Mouse (Mus musculus): ENCODE data around the gene Ccr1l1. TPM values are rescaled to one million over a fixed set of nuclear protein-coding genes. Genes with fewer than 3 reads are reported as not detected.
"Not testable (repeated sequence)": the region's sequence is repeated elsewhere in the genome, so short reads cannot be mapped to it uniquely, and the experiment has no call there.

Gene Ccr1l1
- polyA plus RNA-seq, 1 experiment from 2014 or later: not detected

DNA sequence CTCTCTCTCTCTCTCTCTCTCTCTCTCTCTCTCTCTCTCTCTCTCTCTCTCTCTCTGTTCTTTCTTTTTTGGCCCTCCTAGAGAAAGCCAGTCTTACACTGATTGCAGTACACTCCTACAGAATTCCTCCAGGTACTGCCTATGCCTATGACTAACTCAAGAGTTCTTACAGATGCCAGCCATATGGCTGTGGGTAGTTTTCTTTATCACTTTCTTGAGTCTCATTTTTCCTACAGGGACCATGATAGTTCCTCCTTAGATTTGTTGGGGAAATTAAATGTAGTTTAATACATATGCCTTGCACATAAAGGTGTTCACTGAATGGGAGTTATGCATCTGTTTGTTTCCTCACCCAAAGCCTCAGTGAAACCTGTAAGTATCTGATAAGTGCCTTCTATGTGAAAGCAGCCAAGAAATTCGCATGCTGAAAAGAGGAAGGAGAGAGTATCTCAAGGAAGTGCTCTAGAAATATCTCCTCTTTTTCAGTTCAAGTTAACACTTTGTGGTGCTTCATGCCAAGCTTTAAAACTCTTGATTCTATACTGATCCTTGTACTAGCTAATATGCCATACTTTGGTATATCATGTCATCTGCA, 13.2 kb upstream of the Ccr1l1 start:
- no peak overlapping the region for H3K27ac ChIP-seq (ENCODE audit: low read length)
- H3K36me3 ChIP-seq (ENCODE audit: control insufficient read depth, insufficient read depth, low read length): no peaks in the 10 kb centered on the region
- H3K9me3 ChIP-seq (ENCODE audit: control insufficient read depth, low read length): no peaks in the 10 kb centered on the region
- no peak overlapping the region for H3K4me3 ChIP-seq (ENCODE audit: low read length)
- no peak overlapping the region for H3K4me2 ChIP-seq (ENCODE audit: low read depth, low read length)
- no peaks in the 10 kb centered on the region for H3K4me1 ChIP-seq (replicated peaks; ENCODE audit: control insufficient read depth, insufficient read depth, low read length)
- H3K27me3 ChIP-seq (ENCODE audit: control insufficient read depth, insufficient read depth, low read depth, low read length): no peaks in the 10 kb centered on the region
- 35% methylated on average over 1 of the region's 1 CpGs for WGBS
- no peak overlapping the region for H3K9ac ChIP-seq (ENCODE audit: low read length)
- ATAC-seq (ENCODE audit: low read depth): no peak

DNA sequence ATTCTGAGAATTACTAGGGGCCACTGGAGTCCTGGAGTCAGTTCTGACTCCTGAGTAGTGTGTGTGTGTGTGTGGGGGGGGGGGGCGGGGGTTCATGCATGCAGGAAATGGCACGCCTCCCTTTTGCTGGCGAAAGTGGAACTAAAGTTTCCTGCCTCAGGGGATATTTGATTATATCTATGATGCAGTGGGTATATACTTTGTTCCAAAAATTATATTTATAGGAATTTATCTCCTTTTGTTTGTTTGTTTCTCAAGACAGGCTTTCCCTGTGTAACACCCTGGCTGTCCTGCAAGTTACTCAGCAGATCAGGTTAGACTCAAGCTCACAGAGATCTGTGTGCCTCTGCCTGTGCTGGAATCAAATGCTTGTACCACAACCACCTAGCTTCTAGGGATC, 11.5 kb upstream of the Ccr1l1 start:
- Histone ChIP-seq H3K36me3 (ENCODE audit: control insufficient read depth, insufficient read depth, low read length) (no peaks in the 10 kb centered on the region), H3K9me3 (ENCODE audit: control insufficient read depth, low read length) (no peaks in the 10 kb centered on the region), H3K27ac (ENCODE audit: low read length) (no peak overlapping the region), H3K4me2 (ENCODE audit: low read depth, low read length) (no peak overlapping the region), H3K4me3 (ENCODE audit: low read length) (no peak overlapping the region), H3K9ac (ENCODE audit: low read length) (no peak overlapping the region), H3K4me1 (replicated peaks; ENCODE audit: control insufficient read depth, insufficient read depth, low read length) (no peaks in the 10 kb centered on the region), H3K27me3 (ENCODE audit: control insufficient read depth, insufficient read depth, low read depth, low read length) (no peaks in the 10 kb centered on the region)
- 78% methylated on average over 3 of the region's 3 CpGs for WGBS
- ATAC-seq (ENCODE audit: low read depth): no peak

DNA sequence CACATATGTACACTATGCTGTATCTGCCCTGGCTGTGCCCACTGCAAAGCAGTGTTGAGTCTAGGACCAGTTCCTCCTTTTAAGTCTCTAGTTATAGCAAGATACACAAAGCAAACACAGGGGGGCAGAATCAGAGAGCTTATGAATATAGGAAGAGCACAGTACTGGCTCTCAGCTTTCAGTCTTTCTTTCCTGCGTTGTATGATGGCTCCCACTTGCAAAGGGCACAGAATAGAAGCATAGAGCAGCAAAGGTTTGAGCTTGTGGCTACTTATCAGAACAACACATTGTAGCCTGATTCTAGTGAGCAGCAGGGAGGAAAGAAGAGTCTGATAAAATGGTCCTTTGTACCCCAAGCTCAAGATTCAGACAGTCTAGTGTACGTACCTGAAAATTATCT, 8.0 kb upstream of the Ccr1l1 start:
- H3K4me2 ChIP-seq (ENCODE audit: low read depth, low read length): no peak overlapping the region
- H3K27me3 ChIP-seq (ENCODE audit: control insufficient read depth, insufficient read depth, low read depth, low read length): no peaks in the 10 kb centered on the region
- no peak overlapping the region for H3K27ac ChIP-seq (ENCODE audit: low read length)
- no peaks in the 10 kb centered on the region for H3K4me1 ChIP-seq (replicated peaks; ENCODE audit: control insufficient read depth, insufficient read depth, low read length)
- 61% methylated on average over 2 of the region's 2 CpGs for WGBS
- no peak for ATAC-seq (ENCODE audit: low read depth)
- no peaks in the 10 kb centered on the region for H3K9me3 ChIP-seq (ENCODE audit: control insufficient read depth, low read length)
- H3K36me3 ChIP-seq (ENCODE audit: control insufficient read depth, insufficient read depth, low read length): no peaks in the 10 kb centered on the region
- H3K4me3 ChIP-seq (ENCODE audit: low read length): no peak overlapping the region
- no peak overlapping the region for H3K9ac ChIP-seq (ENCODE audit: low read length)

DNA sequence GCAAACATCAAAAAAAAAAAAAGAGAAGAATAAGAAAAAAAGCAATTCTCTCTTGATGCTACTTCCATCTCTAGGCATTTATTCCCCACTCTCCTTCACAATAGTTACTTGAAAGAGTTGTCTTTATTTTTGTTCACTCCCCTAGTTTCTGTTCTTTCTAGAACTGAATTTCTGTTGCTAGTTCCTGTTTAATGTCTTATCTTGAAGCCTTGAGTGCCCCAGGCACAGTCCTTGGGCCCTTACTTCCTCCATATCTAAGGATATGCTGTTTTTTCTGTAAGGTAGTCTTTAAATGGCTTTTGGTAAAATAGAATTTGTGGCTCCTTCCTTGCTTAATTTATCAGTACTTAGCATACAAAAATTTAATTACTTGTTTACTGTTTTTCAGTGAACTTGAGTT, 6.7 kb upstream of the Ccr1l1 start:
- Histone ChIP-seq H3K27ac (ENCODE audit: low read length) (no peak overlapping the region), H3K4me2 (ENCODE audit: low read depth, low read length) (no peak overlapping the region), H3K36me3 (ENCODE audit: control insufficient read depth, insufficient read depth, low read length) (no peaks in the 10 kb centered on the region), H3K9me3 (ENCODE audit: control insufficient read depth, low read length) (no peaks in the 10 kb centered on the region), H3K4me1 (replicated peaks; ENCODE audit: control insufficient read depth, insufficient read depth, low read length) (no peaks in the 10 kb centered on the region), H3K27me3 (ENCODE audit: control insufficient read depth, insufficient read depth, low read depth, low read length) (no peaks in the 10 kb centered on the region), H3K4me3 (ENCODE audit: low read length) (no peak overlapping the region), H3K9ac (ENCODE audit: low read length) (no peak overlapping the region)
- no peak for ATAC-seq (ENCODE audit: low read depth)

DNA sequence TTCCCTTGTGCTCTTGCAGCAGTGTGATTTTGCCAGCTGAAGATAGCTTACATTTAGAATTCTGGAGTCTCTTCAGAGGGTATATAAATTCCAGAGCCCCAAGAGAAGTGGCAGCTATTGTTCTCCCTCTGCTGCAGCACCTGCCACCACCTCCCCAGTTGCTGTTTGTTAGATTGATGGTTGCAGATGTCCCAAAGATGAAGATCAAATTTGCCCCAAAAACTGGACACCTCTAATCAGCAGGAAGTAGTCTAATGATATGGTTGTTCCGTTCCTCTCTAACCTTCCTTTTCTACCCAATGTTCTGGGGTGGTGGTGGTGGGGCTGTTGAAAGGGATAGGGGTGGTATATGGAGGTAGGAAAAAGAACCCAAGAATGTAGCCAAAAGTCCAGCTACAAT, 4.5 kb upstream of the Ccr1l1 start:
- no peaks in the 10 kb centered on the region for H3K4me1 ChIP-seq (replicated peaks; ENCODE audit: control insufficient read depth, insufficient read depth, low read length)
- H3K4me2 ChIP-seq (ENCODE audit: low read depth, low read length): no peak overlapping the region
- H3K27me3 ChIP-seq (ENCODE audit: control insufficient read depth, insufficient read depth, low read depth, low read length): no peaks in the 10 kb centered on the region
- no peak overlapping the region for H3K27ac ChIP-seq (ENCODE audit: low read length)
- H3K4me3 ChIP-seq (ENCODE audit: low read length): no peak overlapping the region
- no peaks in the 10 kb centered on the region for H3K36me3 ChIP-seq (ENCODE audit: control insufficient read depth, insufficient read depth, low read length)
- 75% methylated on average over 1 of the region's 1 CpGs for WGBS
- no peak overlapping the region for H3K9ac ChIP-seq (ENCODE audit: low read length)
- no peaks in the 10 kb centered on the region for H3K9me3 ChIP-seq (ENCODE audit: control insufficient read depth, low read length)
- ATAC-seq (ENCODE audit: low read depth): no peak

DNA sequence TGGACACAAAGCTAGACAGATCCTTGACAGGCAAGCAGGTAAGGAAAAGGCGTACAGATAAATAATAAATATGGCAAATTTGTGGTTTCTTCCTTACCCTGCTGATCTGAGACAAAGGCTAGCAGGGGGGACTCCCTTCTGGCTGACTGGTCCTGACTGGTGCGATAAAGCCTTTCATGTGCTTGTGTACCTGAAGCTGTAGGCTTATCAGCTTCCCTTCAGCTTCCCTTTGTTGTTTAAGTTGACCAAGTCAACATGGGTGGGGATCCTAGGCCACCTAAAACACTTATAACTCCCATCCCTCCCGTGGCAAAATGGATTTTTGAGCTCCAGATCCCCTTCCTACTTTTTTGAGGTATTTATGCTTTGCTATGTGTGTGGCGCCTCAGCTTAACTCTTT, 3.7 kb upstream of the Ccr1l1 start:
- H3K27ac ChIP-seq (ENCODE audit: low read length): no peak overlapping the region
- no peaks in the 10 kb centered on the region for H3K36me3 ChIP-seq (ENCODE audit: control insufficient read depth, insufficient read depth, low read length)
- H3K4me2 ChIP-seq (ENCODE audit: low read depth, low read length): no peak overlapping the region
- no peaks in the 10 kb centered on the region for H3K4me1 ChIP-seq (replicated peaks; ENCODE audit: control insufficient read depth, insufficient read depth, low read length)
- no peak overlapping the region for H3K4me3 ChIP-seq (ENCODE audit: low read length)
- H3K9ac ChIP-seq (ENCODE audit: low read length): no peak overlapping the region
- no peaks in the 10 kb centered on the region for H3K9me3 ChIP-seq (ENCODE audit: control insufficient read depth, low read length)
- no peaks in the 10 kb centered on the region for H3K27me3 ChIP-seq (ENCODE audit: control insufficient read depth, insufficient read depth, low read depth, low read length)
- 56% methylated on average over 4 of the region's 4 CpGs for WGBS
- ATAC-seq (ENCODE audit: low read depth): no peak

DNA sequence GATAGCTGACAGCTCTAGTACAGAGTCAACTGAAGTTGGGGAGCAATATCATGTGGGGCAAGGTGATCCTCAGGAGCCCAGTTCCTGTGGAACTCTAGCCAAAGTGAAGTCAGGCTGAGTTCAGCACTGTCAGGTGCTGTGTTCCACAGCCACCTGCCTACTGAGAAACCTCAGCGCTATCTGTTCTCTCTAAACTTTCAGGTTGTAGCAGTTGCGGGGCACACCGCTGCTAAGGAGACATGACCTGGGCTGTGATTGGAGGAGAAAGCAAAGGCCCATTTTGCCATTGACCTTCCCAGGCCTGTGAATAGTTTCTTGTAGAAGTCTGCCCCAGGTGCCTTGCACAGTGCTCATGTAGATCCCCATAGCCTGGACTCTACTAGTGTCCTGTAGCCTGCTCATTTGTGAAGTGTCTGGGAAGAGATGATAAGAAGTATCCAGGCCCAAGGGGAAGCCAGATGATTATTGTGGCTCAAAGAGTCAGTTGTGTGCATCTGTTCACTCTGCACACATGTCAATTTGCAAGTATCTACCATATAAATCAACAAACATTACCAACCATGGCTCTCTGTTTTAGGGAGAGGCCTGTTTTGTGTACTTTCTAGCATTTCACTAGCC, 2.8 kb upstream of the Ccr1l1 start:
- not testable (repeated sequence) for ATAC-seq (ENCODE audit: low read depth); H3K27me3 ChIP-seq (ENCODE audit: control insufficient read depth, insufficient read depth, low read depth, low read length); H3K9me3 ChIP-seq (ENCODE audit: control insufficient read depth, low read length); H3K9ac ChIP-seq (ENCODE audit: low read length); H3K36me3 ChIP-seq (ENCODE audit: control insufficient read depth, insufficient read depth, low read length); H3K4me3 ChIP-seq (ENCODE audit: low read length); H3K27ac ChIP-seq (ENCODE audit: low read length); H3K4me1 ChIP-seq (replicated peaks; ENCODE audit: control insufficient read depth, insufficient read depth, low read length); H3K4me2 ChIP-seq (ENCODE audit: low read depth, low read length)
- WGBS: no CpG with 5 or more reads among the region's 3 CpGs

DNA sequence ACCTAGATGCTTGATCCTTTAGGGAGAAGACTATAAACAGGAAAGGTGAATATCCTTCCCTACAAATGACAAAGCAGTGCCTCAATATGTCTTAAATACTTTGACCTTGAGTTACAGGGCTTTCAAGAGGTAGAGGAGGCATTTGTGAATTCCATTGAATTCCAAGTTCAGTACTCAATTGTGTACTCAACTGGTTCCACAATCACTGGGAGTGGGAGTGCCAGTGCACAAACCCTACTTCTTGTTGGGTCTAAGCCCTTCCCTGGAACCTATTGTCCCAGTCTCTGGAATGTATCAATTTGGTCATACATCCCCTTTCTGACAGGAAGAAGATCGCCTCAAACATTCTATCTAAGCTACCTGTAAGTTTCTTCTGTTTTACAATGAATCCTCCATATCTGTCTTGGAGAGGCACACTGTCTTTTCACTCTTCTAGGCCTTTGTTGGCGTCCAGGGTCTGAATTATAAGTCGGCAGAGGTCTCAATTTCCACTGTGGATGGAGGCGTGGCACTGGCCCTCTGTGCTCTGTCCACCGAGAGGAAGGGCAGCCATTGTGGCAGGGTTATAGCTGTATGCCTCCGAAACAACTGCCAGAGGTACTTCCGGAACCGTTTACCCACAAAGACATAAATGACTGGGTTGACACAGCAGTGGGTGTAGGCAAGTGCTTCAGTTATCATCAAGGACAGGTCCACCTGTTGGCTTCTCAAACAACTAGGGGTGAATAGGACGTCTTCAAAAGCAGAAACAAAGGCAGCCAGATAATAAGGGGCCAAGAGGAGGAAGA, 1.1 kb downstream of the Ccr1l1 start:
- Histone ChIP-seq H3K27ac (ENCODE audit: low read length) (no peak overlapping the region), H3K4me2 (ENCODE audit: low read depth, low read length) (no peak overlapping the region), H3K4me1 (replicated peaks; ENCODE audit: control insufficient read depth, insufficient read depth, low read length) (no peaks in the 10 kb centered on the region), H3K9ac (ENCODE audit: low read length) (no peak overlapping the region), H3K36me3 (ENCODE audit: control insufficient read depth, insufficient read depth, low read length) (no peaks in the 10 kb centered on the region), H3K9me3 (ENCODE audit: control insufficient read depth, low read length) (no peaks in the 10 kb centered on the region), H3K4me3 (ENCODE audit: low read length) (no peak overlapping the region), H3K27me3 (ENCODE audit: control insufficient read depth, insufficient read depth, low read depth, low read length) (no peaks in the 10 kb centered on the region)
- no peak for ATAC-seq (ENCODE audit: low read depth)
- WGBS: 75% methylated on average over 9 of the region's 9 CpGs

DNA sequence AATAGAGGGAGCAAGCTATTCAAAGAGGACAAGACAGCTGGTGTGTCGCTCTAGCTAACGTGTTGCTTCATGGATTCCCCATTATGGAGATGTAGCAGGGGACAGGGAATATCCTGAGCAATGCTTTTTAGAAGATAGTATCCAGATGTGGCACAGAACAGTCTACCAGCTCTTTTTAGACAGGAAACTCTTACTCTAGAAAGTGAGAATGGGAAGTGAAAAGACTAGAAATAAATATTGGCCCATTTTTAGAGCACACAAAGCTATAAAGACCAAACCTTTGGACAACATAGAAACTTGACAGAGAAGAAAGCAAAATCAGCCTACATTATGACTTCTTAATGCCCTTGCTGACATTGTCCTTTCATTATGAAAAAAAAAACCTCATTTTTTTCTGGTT, 2.6 kb downstream of the Ccr1l1 start:
- H3K36me3 ChIP-seq (ENCODE audit: control insufficient read depth, insufficient read depth, low read length): no peaks in the 10 kb centered on the region
- H3K9me3 ChIP-seq (ENCODE audit: control insufficient read depth, low read length): no peaks in the 10 kb centered on the region
- H3K4me2 ChIP-seq (ENCODE audit: low read depth, low read length): no peak overlapping the region
- no peaks in the 10 kb centered on the region for H3K4me1 ChIP-seq (replicated peaks; ENCODE audit: control insufficient read depth, insufficient read depth, low read length)
- no peak for ATAC-seq (ENCODE audit: low read depth)
- no peak overlapping the region for H3K27ac ChIP-seq (ENCODE audit: low read length)
- no peak overlapping the region for H3K9ac ChIP-seq (ENCODE audit: low read length)
- WGBS: 66% methylated on average over 2 of the region's 2 CpGs
- no peaks in the 10 kb centered on the region for H3K27me3 ChIP-seq (ENCODE audit: control insufficient read depth, insufficient read depth, low read depth, low read length)
- H3K4me3 ChIP-seq (ENCODE audit: low read length): no peak overlapping the region
